Mouse (Mus musculus): ENCODE results near the gene Cercam. TPM values are rescaled to one million over a fixed set of nuclear protein-coding genes. Genes with fewer than 3 reads are reported as not detected.

Cercam gene
- polyA plus RNA-seq, 1 experiment from 2014 or later = 24.0 TPM

DNA sequence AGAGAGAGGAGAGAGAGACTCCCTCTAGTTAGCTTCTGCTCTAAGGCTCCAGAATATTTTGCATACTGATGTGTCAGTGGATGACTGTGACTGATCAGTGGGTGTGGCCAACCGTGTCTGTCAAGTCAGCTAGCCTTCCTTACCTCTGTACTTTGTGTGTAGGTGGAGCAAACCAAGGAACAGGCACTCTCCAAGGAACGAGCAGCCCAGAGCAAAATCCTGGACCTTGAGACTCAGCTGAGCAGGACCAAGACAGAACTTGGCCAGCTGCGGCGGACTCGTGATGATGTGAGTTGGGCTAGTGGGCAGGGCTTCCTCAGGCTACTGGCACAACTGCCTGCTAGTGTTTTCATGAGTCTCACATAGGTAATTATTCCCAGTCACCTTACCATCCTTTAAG lies 57.6 kb downstream of the Cercam start:
- Histone ChIP-seq H3K4me1 (no peaks in the 10 kb centered on the region), H3K4me3 (no peak overlapping the region), H3K9me3 (no peaks in the 10 kb centered on the region), H3K9ac (no peak overlapping the region), H3K27ac (no peak overlapping the region), H3K27me3 (replicated peaks) (no peaks in the 10 kb centered on the region), H3K36me3 (peaks cover 94% of the 10 kb centered on the region), H3K4me2 (replicated peaks) (no peak overlapping the region)
- WGBS = 94% methylated on average over 5 of the region's 5 CpGs
- ATAC-seq (ENCODE audit: low FRiP score, low read depth) = no peak

DNA sequence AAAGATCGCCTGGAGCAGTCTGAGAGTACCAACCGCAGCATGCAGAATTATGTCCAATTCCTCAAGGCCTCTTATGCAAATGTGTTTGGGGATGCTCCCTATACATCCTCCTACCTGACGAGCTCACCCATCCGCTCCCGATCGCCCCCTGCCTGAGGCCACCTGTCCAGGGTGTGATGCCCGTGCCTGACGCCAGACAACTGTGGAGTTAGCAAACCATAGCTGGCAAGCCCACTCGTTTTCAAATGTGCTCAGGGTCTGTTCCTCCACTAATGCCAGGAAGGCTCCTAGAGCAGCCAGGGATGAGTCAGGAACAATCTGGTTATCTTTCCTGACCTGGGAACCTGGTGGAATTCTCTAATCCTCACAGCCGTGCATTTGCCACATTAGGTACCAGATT lies 61.5 kb downstream of the Cercam start:
- no peaks in the 10 kb centered on the region for H3K4me1 ChIP-seq
- 91% methylated on average over 10 of the region's 10 CpGs for WGBS
- H3K9ac ChIP-seq = no peak overlapping the region
- no peak overlapping the region for H3K4me3 ChIP-seq
- no peak for ATAC-seq (ENCODE audit: low FRiP score, low read depth)
- no peak overlapping the region for H3K27ac ChIP-seq
- H3K27me3 ChIP-seq (replicated peaks) = no peaks in the 10 kb centered on the region
- H3K4me2 ChIP-seq (replicated peaks) = no peak overlapping the region
- peaks cover 55% of the 10 kb centered on the region for H3K36me3 ChIP-seq
- no peaks in the 10 kb centered on the region for H3K9me3 ChIP-seq

DNA sequence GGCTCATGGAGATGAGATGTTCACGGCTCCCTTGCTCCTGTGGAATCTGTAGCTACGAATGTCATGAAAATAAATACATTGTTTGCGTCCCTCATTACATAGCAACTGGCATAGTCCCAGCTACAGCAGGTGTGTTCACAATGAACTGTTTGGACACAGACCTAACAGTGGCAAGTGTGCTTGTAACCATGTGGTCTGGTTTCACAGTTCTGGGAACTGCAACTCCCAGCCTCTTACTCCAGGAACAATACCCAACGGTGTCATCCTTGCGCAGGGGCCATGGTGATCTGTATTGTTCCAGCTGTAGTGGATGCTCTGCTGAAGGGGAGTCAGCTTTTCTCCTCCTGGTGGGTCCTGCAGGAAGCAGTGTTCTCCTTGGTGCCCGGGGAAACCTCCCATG lies 62.2 kb downstream of the Cercam start:
- H3K4me2 ChIP-seq (replicated peaks) = no peak overlapping the region
- no peak overlapping the region for H3K9ac ChIP-seq
- H3K27me3 ChIP-seq (replicated peaks) = no peaks in the 10 kb centered on the region
- H3K27ac ChIP-seq = no peak overlapping the region
- no peak overlapping the region for H3K4me3 ChIP-seq
- peaks cover 48% of the 10 kb centered on the region for H3K36me3 ChIP-seq
- ATAC-seq (ENCODE audit: low FRiP score, low read depth) = no peak
- H3K4me1 ChIP-seq = peaks cover 6% of the 10 kb centered on the region
- WGBS = 91% methylated on average over 6 of the region's 6 CpGs
- no peaks in the 10 kb centered on the region for H3K9me3 ChIP-seq

Small RNA genes lying within 50 kb of the gene (microRNA-seq; reads per million reads assigned to microRNA genes)
- gene Mir219a-2 (not detected), gene Mir219b (not detected)

Other genes starting within 250 kb of the Cercam start
- 23.4 and 26.3 TPM in 2 replicates for gene Rapgef1, start 249.4 kb upstream of the Cercam start, polyA plus RNA-seq (2016; fragmentation: Nextera tagmentation; extraction: Ambion mirVana)
- gene Gm13420, start 117.5 kb upstream of the Cercam start, polyA plus RNA-seq (2016; fragmentation: Nextera tagmentation; extraction: Ambion mirVana) = not detected in 2 replicates
- gene Gm13547, start 109.9 kb upstream of the Cercam start, polyA plus RNA-seq (2016; fragmentation: Nextera tagmentation; extraction: Ambion mirVana) = 0.44 and 0.91 TPM in 2 replicates
- gene Coq4, start 81.7 kb upstream of the Cercam start, polyA plus RNA-seq (2016; fragmentation: Nextera tagmentation; extraction: Ambion mirVana) = 32.7 and 36.4 TPM in 2 replicates
- 44.4 and 44.7 TPM in 2 replicates for gene Trub2, start 80.7 kb upstream of the Cercam start, polyA plus RNA-seq (2016; fragmentation: Nextera tagmentation; extraction: Ambion mirVana)
- gene Slc27a4, start 66.5 kb upstream of the Cercam start, polyA plus RNA-seq (2016; fragmentation: Nextera tagmentation; extraction: Ambion mirVana) = 32.7 and 34.7 TPM in 2 replicates
- 17.2 and 19.2 TPM in 2 replicates for gene Urm1, start 49.1 kb upstream of the Cercam start, polyA plus RNA-seq (2016; fragmentation: Nextera tagmentation; extraction: Ambion mirVana)
- 84.0 and 98.5 TPM in 2 replicates for gene Odf2, start 20.1 kb downstream of the Cercam start, polyA plus RNA-seq (2016; fragmentation: Nextera tagmentation; extraction: Ambion mirVana)
- 71.1 and 73.5 TPM in 2 replicates for gene Gle1, start 66.3 kb downstream of the Cercam start, polyA plus RNA-seq (2016; fragmentation: Nextera tagmentation; extraction: Ambion mirVana)
- gene Sptan1, start 96.4 kb downstream of the Cercam start, polyA plus RNA-seq (2016; fragmentation: Nextera tagmentation; extraction: Ambion mirVana) = 177 and 206 TPM in 2 replicates
- gene Wdr34, start 179.7 kb downstream of the Cercam start, polyA plus RNA-seq (2016; fragmentation: Nextera tagmentation; extraction: Ambion mirVana) = 37.4 and 41.4 TPM in 2 replicates
- 572 and 583 TPM in 2 replicates for gene Set, start 188.2 kb downstream of the Cercam start, polyA plus RNA-seq (2016; fragmentation: Nextera tagmentation; extraction: Ambion mirVana)
- 6.4 and 6.9 TPM in 2 replicates for gene Pkn3, start 208.5 kb downstream of the Cercam start, polyA plus RNA-seq (2016; fragmentation: Nextera tagmentation; extraction: Ambion mirVana)
- gene Zdhhc12, start 224.5 kb downstream of the Cercam start, polyA plus RNA-seq (2016; fragmentation: Nextera tagmentation; extraction: Ambion mirVana) = 25.3 and 27.9 TPM in 2 replicates

Data from neural tube, embryonic 12.5 days (tissue).